Mouse (Mus musculus) neural tube, embryonic 10.5 days (tissue): ENCODE results near the gene Crebl2.

Experiments used
- DNase-seq: peaks from one replicate; pipeline ENCODE4 v3.0.0-alpha.2; 2017; ENCODE audit warnings: low spot score; ENCODE audit errors: extremely low spot score

Crebl2 gene

DNA sequence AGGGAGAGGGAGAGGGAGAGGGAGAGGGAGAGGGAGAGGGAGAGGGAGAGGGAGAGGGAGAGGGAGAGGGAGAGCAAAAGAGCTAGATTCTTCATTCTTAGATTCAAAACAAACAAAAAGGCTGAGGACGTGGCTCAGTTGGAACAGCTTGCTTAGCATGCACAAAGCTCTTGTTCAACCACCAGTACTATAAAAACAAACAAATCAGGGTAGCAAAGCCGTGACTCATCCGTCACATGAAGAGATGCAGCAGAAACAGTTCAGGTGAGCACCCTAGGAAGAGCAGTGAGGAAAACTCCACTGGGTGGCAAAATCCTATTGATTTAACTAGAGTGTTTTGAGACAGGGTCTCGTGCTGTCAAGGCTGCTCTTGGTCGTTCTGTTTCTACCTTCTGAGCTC lies 10.2 kb upstream of the Crebl2 start:
- DNase-seq, result no peak

DNA sequence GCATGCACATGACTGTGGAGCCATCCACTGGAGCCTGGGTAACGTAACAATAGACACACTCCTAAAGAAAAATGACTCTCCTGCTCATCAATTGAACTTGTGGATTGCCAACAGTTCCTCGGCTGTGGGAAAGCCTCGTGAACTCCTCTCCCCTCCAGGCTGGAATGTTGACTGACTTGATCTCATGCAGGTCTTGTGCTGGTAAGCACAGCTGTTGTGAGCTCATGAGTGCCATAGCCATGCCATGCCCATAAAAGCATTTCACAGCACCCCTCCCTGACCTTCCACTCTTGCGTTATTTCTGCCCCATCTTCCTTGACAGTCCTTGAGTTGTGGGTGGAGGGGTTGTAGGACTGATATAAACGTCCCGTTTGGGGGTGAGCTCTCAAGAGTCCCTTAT lies 9.5 kb upstream of the Crebl2 start:
- no peak for DNase-seq

DNA sequence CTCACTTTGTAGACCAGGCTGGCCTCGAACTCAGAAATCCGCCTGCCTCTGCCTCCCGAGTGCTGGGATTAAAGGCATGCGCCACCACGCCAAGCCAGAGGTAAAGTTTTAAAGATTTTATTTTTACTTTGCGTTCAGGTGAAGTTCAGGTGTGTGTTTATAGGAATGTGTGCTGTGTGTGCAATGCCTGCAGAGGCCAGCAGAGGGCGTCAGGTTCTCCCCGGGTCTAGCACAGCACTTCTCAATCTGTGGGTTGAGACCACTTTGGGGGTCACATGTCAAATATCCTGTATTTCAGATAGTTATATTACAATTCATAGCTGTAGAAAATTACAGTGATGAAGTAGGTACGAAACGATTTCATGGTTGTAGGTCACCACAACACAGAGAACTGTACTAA lies 7.1 kb upstream of the Crebl2 start:
- DNase-seq, result no peak

DNA sequence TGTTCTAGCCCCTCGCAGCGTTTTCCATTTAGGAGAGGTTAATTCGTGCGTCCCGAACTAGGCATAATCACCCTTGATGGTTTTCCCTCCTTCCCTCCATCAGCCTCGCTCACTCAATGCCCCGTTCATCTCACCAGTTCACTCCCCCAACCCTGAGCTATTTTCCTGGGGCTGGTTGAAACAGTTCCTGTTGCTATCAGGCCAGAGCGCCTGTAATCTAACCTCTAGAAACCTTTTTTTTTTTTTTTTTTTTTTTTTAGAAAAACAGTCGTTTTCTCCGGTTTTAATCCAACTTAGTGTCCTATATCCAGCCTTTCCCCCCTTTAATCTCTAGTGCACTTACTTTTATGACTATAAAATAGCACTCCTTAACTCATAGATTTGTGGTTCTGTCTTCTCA lies 822 bp downstream of the Crebl2 start:
- no peak for DNase-seq

DNA sequence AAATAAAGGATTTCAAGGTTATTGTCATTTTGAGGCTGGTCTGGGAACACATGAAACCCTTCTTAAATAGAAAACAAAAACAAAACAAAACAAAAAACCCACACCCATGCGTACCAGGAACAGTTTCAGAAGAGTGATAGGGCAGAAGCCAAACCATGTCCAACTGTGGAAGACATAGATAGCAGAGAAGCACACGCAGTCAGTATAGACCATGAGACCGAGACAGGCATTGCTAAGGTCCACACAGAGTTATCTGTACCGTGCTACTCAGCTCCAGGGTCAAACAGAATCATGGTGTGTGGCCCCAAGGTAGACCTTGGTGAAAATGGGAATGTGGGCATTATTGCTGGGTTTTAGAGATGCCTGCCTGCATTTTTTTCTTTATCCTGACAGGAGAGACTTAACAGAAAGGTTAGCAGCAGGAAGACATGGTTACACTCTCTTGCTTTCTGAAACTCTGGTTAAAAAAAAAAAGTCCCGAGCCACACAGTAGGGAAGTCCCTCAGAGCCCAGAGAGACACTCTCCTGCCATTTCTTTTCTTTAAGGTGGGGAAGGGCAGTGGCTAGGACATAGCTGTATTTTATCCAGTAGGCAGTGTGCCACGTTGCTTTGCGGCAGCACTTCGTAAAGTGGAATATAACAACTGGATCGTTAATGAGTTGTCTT lies 4.8 kb downstream of the Crebl2 start:
- DNase-seq, result no peak

DNA sequence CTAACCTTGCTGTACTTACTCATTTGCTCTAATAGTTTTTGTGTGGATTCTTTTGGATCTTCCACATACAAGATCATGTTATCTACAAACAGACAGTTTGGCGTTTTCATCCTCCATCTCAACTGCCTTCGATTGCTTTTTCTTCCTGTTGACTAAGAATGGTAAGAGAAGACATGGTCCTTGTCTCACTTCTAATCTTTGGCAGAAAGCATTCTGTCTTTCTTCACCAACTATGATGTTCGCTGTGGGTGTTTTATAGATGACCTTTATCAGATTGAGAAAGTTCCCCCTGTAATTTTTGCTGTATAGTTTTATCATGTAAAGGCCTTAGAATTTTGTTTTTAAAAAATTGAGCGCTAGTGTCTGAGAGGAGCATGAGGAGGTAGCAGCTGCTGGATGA lies 8.2 kb downstream of the Crebl2 start:
- no peak for DNase-seq

DNA sequence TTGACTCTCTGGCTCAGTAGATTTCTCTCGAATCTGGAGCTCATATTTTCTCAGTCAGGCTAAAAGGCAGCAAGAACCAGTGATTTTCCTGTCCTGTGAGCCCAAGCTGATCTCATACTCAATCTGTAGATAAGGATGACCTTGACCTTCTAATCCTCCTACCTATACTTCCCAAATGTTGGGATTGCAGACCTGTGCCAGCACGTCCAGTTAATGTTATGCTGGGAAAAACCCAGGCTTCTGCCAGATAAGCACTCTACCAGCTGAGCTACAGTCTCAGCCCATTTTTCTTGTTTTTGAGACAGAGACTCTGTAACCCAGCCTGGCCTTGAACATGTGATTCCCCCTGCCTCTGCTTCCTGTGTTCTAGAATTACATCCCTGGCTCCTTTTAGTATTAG lies 10.4 kb downstream of the Crebl2 start:
- no peak for DNase-seq

DNA sequence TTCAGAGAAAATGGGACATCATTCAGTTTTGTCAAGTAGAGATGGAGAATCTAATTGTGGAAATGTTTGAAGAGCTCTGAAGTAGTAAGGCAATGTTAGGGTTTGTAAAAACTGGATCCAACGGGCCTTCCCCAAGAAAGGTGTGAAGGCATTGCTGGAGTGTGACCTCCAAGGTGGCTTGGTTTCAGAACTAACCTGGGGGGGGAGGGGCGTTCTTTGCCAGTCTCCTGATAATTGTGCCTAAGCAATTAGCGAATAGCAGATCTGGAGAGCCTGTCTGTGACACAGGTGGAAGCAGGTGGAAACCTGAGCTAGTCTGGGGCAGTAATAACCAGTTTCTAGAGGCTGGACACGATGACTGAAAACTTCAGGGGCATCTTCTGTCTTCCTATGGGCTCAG lies 15.8 kb downstream of the Crebl2 start:
- DNase-seq, result no peak

DNA sequence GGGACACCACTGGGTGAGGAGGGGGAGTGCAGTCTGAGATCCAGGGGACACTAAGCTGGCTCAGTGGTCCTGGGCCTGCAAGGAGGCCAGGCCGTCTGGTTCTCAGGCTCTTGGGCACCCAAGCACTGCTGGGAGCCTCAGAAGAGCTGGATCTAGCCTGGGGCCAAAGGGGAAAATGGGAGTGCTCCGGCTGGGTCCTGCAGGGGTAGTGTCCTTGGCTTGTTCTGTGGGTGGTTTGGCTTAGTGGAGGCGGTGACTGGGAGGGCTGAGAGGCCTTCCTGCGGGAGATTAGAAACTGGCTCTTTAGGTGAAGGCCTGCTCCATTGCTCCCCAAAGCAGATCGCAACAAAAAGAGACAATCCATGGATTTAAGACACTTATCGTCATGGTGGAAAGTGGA lies 16.4 kb downstream of the Crebl2 start:
- DNase-seq, result no peak

DNA sequence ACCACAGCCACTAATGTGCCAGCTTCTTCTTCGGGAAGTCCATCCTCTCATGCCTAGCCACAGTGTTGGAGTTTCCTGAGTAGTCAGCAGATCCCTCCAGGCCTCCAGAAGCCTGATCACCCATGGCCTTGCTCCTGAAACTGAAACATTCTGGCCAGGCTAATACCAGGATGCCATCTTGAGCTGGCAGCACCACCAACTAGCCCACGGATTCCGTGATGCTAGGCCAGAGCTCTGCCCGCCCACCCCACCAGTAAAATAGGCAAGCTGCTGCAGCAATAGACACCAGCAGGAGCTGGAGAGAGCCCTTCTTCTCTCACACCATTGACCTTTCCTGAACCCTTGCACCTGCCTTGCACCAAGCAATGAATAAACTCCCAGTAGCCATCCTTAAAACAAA lies 17.6 kb downstream of the Crebl2 start:
- no peak for DNase-seq

DNA sequence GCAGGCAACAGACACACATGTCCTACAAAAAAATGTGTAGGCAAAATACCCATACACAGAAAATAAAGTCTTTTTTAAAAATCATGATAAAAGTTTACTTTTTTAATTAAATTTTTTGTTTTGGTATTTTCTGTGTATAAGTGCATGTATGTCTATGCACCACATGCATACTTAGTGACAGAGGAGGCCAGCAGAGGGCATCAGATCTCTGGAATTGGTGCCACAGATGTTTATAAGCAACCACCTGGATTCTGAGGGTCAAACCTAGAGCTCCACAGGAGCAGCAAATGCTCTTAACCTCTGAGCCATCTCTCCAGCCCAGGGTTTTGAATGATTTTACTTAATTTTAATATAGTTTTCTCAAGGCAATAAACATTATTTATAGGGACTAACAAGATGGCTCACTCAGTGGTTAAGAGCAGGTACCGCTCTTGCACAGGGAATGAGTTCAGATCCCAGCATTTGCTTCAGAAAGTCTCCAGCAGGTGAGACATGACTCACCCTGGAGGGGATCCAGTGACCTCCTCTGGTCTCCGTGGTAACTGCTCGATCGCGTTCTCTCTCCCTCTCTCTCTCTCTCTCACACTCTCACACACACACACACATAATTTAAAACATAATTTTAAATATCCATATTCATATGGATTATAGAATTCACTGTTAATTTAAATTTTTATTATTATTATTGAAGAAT lies 18.4 kb downstream of the Crebl2 start:
- DNase-seq, result no peak

DNA sequence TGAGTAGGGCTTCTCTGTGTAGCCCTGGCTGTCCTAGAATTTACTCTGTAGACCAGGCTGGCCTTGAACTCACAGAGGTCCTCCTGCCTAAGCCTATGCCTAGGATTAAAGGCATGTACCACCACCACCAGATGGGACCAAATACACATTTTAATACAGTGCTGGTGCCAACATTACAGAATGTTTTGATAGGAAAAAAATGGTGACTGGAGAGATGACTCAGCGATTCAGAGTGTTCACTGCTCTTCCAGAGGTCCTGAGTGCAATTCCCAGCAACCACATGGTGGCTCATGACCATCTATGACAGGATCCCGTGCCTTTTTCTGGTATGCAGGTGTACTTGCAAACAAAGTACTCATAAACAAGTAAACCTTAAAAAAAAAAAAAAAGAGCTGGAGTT lies 19.5 kb downstream of the Crebl2 start:
- no peak for DNase-seq

DNA sequence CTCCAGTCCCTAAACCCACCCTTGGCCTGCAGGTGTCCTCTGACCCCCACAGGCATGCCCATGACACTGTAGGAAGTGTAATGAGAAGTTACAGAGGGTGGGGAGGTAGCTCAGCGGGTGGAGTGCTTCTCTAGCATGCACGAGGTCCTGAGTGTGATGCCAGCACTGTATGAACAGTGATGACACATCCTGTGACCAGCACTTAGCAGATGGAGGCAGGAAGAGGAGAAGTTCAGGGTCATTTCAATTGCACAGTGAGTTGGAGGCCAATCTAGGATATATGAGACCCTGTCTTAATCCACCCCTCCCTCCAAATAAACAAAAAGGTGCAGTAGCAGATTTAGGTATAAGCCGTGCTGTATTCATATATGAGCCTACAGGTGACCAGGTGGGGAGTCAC lies 20.0 kb downstream of the Crebl2 start:
- DNase-seq, result no peak

DNA sequence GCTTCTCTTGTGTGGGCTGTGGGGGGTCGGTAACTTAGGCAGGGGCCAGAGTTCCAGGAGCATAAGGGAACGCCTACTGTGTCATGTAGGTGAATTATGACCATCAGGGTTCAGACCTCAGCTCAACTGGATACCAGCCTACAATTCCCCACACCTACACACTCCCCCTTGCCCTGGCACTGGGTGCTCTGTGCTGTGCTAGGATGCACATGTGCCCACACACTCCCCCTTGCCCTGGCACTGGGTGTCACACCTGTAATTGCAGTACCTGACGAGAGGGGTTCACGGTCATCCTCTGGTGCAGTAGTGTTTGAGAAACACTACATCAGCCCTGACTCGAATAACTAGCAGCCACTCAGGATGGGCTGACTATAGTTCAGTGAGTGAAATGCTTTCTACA lies 24.8 kb downstream of the Crebl2 start:
- DNase-seq, result peak; percentile 21

DNA sequence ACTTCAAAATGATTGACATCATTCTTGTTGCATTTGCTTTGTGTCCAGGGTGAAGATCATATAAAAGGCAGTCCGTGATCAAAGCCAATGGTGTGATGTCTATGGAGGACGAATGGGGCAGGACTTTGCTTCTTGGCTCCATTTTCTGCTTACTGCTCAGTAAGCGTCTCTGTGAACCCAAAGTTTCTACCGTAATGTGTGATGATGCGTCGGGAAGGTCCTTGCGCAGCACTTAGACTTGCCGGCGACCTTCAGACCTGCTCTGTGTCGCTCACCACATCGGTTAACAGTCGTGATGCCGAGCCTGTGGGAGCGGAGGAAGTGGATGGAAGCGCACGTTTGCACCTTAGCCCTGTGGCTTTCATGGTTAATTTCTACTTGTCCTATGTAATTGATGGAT lies 26.0 kb downstream of the Crebl2 start:
- no peak for DNase-seq

DNA sequence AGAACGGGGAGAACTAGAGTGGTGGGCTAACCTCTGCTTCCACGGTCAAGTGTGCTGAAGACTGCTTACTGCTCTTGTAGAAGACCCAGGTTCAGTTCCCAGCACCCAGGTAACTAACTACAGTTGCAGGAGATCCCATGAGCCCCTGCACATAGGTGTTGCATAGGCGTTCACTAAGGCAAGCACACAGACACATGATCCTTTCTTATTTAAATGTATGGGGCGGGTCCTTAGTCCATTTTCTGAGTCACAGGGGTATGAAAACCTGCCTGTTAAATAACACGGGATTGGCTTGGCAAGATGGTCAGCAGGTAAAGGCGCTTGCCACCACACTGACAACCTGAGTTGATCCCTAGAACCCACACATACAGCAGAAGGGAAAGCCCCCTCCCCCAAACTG lies 29.1 kb downstream of the Crebl2 start:
- no peak for DNase-seq

DNA sequence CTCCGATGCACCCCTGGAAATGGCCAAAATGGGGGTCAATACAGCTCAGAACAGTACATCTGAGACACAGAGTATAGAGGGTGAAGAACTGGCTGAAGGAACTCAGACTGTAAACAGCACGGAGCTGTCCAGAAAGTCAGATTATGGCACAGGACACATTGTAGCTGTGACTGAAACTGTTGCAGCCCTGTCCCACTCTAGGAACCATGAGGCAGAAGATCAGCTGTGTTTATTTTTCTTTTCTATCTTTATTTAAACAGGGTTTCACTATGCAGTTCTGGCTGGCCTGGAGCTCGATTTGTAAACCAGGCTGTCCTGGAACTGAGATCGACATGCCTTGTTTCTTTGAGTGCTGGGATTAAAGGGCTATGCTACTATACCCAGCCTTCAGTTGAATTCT lies 30.3 kb downstream of the Crebl2 start:
- DNase-seq, result no peak

DNA sequence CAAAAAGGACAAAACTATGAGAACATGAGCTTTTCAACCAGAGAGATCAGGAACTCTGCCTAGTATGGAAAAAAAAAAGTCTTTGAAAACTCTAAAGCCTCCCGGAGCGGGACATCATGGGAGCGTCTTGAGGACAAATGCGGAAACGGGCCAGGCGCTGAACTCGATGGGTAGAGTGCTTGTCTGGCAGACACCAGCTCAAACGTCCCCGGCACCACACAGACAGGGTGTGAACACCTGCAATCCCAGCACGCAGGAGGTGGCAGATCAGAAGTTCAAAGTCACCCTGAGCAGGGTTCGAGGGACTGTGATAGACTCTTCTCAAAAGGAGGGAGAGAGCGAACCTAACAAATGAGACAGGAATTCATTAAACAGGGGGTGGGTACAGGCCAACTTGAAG lies 31.4 kb downstream of the Crebl2 start:
- no peak for DNase-seq

DNA sequence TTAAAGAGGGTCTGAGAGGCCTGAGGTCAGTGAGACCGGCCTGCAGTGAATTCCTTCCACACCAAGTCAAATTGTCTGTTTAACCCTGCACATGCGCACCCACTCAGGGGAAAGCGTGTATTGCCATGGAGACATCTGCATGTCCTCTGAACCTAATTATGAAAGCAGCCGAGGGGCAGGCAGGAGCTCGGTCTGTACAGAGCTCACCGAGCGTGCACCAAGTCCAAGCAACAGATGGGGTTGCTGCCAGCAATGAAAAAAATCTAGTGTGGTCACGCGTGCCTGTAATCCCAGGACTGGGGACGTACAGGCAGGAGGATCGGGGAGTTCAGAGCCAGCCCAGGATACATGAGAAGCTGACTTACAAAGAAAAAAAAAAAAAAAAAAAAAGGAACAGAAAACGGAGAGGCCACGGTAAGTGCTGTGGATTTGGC lies 32.7 kb downstream of the Crebl2 start:
- DNase-seq, result peak; percentile 62

DNA sequence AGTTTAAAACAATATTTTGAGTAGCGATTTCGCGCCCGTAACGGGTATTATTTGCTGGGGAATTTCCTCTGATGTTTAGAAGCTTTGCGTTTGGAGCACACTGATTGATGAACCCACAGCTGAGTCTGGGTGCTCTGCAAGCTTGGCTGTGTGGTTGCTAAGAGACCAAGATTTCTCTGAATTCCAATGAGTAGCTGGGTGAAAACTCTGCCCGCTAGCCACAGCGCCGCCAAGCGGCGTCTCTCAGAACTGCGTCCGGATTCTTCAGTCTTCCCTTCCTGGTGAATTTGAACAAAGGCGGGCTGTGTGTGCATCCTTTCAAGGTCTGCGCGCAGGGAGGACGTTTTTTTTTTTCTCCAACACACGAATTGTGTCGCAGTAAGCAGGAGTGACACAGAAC lies 33.2 kb downstream of the Crebl2 start:
- peak; percentile 100 for DNase-seq

DNA sequence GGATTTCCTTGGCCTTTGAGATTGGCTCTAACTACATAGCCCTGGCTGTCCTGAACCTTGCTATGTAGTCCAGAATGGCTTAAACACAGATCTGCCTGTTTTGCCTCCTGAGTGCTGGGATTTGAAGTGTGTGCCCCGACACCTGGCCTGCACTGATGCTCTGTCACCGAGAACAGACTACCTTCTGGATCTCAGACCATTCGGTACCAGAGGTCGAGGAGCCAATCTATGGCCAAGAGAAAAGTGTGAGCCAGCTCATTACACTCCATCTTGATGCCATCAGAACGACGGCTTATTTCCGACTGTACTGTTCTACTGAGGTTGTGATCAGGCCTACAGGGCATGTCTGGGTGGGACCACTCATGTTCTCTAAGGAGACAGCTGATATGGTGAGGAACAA lies 36.2 kb downstream of the Crebl2 start:
- no peak for DNase-seq

DNA sequence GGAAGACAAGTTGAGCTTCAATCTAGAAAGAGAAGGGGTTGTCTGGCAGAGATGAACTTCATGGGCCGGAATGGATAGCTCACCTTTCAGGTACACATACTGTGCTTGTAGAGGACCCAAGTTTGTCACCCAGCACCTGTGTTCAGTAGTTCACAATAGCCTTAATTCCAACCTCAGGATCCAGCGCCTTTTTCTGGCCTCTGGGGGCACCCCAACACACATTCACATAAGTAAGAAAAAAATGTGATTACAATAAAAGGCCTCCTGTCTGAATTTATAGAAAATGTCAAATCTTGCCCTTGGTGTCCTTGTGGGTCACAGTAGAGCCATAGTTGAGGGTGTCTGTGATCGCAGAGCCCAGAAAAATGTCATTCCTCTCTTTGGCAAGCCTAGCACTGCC lies 37.4 kb downstream of the Crebl2 start:
- DNase-seq, result no peak

DNA sequence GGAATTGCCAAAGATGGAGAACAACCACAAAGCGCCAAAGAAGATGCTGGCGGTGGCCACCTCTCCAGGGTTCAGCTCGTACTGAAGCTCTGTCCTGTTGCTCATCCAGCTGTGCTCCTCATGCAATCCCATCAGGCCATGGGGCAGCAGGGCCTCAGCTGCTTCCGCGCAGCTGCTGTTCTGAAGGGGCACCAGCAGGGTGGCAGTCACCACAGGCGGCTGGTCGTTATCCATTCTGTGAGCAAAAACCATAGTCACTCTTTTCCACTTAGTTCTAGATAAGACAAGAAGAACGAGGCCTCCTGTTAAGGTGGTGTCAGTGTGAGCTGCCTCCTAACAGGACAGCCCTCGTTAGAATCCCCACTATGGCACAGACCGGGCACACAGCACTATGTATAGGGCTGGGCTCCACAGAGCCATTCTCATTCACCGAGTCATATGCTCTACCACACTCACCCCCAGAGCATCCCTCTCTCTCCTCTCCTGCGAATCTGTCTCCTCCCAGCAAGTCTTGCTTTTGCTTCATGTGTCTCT lies 40.3 kb downstream of the Crebl2 start:
- no peak for DNase-seq
